Mouse (Mus musculus) MEL (cell line): ENCODE measurements around the gene Atp10a.

Experiments used
- CHD1 ChIP-seq: IDR thresholded peaks from 2 replicates; pipeline ENCODE4 v1.6.1; 2012; ENCODE audit warnings: low read depth, mild to moderate bottlenecking, inconsistent platforms, low read length, improper control_type of control experiment
- CTCF ChIP-seq, 3 experiments: IDR thresholded peaks in 2 of 3; conservative IDR thresholded peaks in 1 of 3; 2 replicates each; pipeline ENCODE4 v1.5.1; 2011 to 2012; ENCODE audit warnings: low read length in 3 of 3, low read depth in 2 of 3, mild to moderate bottlenecking in 2 of 3, improper control_type of control experiment in 1 of 3, inconsistent platforms in 1 of 3, mixed read lengths in 1 of 3, moderate library complexity in 1 of 3; ENCODE audit not compliant: control insufficient read depth in 1 of 3, insufficient read depth in 1 of 3, poor library complexity in 1 of 3, severe bottlenecking in 1 of 3
- ETS1 ChIP-seq: IDR thresholded peaks from 2 replicates; pipeline ENCODE4 v1.6.1; 2012; ENCODE audit warnings: low read depth, mild to moderate bottlenecking, inconsistent platforms, low read length, improper control_type of control experiment, moderate library complexity
- GATA1 ChIP-seq: IDR thresholded peaks from 2 replicates; pipeline ENCODE4 v1.6.1; 2011; ENCODE audit warnings: low read depth, low read length, improper control_type of control experiment
- HCFC1 ChIP-seq: IDR thresholded peaks from 2 replicates; pipeline ENCODE4 v1.6.1; 2012; ENCODE audit warnings: low read depth, mild to moderate bottlenecking, inconsistent platforms, low read length, improper control_type of control experiment, moderate library complexity
- MAX ChIP-seq: IDR thresholded peaks from 2 replicates; pipeline ENCODE4 v1.6.1; 2011; ENCODE audit warnings: low read length, improper control_type of control experiment
- NELFE ChIP-seq: IDR thresholded peaks from 2 replicates; pipeline ENCODE4 v1.6.1; 2011; ENCODE audit warnings: low read depth, low read length, improper control_type of control experiment
- POLR2A ChIP-seq, 2 experiments: IDR thresholded peaks; 2 replicates each; pipeline ENCODE4 v1.6.1; 2011 to 2012; ENCODE audit warnings: low read length in 2 of 2, mild to moderate bottlenecking in 2 of 2, control low read depth in 1 of 2, improper control_type of control experiment in 1 of 2, low read depth in 1 of 2, moderate library complexity in 1 of 2; ENCODE audit not compliant: control insufficient read depth in 1 of 2, insufficient read depth in 1 of 2, poor library complexity in 1 of 2
- POLR2AphosphoS2 ChIP-seq: IDR thresholded peaks from 2 replicates; pipeline ENCODE4 v1.6.1; 2011; ENCODE audit warnings: low read length, improper control_type of control experiment
- TAL1 ChIP-seq: IDR thresholded peaks from 2 replicates; pipeline ENCODE4 v1.6.1; 2012; ENCODE audit warnings: mild to moderate bottlenecking, inconsistent platforms, low read length, moderate library complexity, mixed read lengths
- TBP ChIP-seq: IDR thresholded peaks from 2 replicates; pipeline ENCODE4 v1.8.0; 2011; ENCODE audit warnings: low read depth, low read length, improper control_type of control experiment
- UBTF ChIP-seq: IDR thresholded peaks from 2 replicates; pipeline ENCODE4 v1.6.1; 2012; ENCODE audit warnings: low read depth, mild to moderate bottlenecking, inconsistent platforms, low read length, improper control_type of control experiment, moderate library complexity, borderline replicate concordance; ENCODE audit not compliant: insufficient read depth
- ZC3H11A ChIP-seq: IDR thresholded peaks from 2 replicates; pipeline ENCODE4 v1.6.1; 2012; ENCODE audit warnings: low read depth, mild to moderate bottlenecking, inconsistent platforms, low read length, improper control_type of control experiment

DNA sequence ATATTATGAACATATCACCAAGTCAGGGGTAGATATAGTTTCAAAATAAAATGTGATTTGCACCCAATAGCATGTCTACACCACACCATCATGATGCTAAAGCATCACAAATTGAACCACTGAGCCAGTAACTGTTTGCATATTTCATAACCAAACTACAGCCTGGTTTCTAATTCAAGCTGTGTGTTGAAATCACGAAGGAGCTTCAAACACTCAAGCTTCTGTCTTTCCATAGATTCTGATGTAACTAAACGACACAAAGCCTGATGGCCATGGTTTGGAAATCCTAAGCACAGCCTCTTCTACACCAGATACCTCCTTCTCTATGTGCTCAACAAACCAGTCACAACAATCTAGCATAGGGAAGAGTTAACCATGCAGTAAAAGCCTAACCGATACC is 207.2 kb downstream of the Atp10a start:
- TF ChIP-seq TBP (no peak), MAX (no peak), POLR2AphosphoS2 (no peak), POLR2A (IDR thresholded peaks at IDR 0.05; ENCODE audit: control insufficient read depth in 1 of 2, insufficient read depth in 1 of 2, low read depth in 1 of 2, low read length in 2 of 2, poor library complexity in 1 of 2) (no peak), NELFE (no peak), GATA1 (no peak), CTCF (IDR thresholded peaks at IDR 0.05 in 2 of 3, conservative IDR thresholded peaks at IDR 0.05 in 1 of 3; ENCODE audit: control insufficient read depth in 1 of 3, insufficient read depth in 1 of 3, low read depth in 2 of 3, low read length in 3 of 3, poor library complexity in 1 of 3, severe bottlenecking in 1 of 3) (no peak), TAL1 (no peak), HCFC1 (no peak), ZC3H11A (no peak), CHD1 (no peak), UBTF (no peak), ETS1 (no peak)
